Mouse (Mus musculus): ENCODE results near the gene Cadm1.

DNA sequence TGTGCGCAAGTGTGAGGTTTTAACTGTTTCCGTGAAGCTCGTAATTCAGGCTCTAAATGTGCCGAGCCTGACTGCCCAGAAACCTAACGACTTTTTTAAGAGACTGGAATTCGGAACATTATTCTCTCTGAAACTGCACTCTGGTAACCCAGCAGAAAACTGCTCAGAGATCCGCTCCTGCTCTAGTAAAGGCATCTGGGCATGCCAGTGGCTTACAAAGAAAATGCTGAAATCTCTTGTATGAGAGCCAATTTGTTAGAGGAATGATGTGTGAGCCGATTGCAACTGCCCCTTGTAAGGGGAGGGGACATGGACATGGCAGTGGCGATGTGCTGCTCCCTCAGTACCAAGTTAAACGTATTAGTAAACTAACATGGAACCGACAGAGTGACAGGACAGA lies 240.9 kb downstream of the Cadm1 start:
- TF ChIP-seq CTCF (IDR thresholded peaks at IDR 0.05; ENCODE audit: low read depth) (no peak), EP300 (IDR thresholded peaks at IDR 0.05; ENCODE audit: low read depth) (no peak)
